Mouse (Mus musculus): ENCODE data around the gene Ppp1r14d. TPM values are rescaled to one million over a fixed set of nuclear protein-coding genes. Genes with fewer than 3 reads are reported as not detected.
A peak's percentile ranks its signal among the peaks of the same experiment; 100 is the strongest.

The Ppp1r14d gene
- total RNA-seq, 2 experiments from 2014 or later = not detected

GRCm38 (mm10) chr2:119236682-119237209 lies 7.0 kb upstream of the Ppp1r14d start:
- intact Hi-C loops (cut with DNase I) = no loop called here
- Histone ChIP-seq H3K27ac (no peak overlapping the region), H3K4me3 (peak overlapping the region; percentile 34)
- no peak for TF ChIP-seq CTCF (IDR thresholded peaks at IDR 0.05)
- DNase-seq (ENCODE audit: extremely low spot score in 1 of 2, low spot score in 2 of 2) = no peak

- no peak for DNase-seq (ENCODE audit: extremely low spot score in 1 of 2, low spot score in 2 of 2)
- TF ChIP-seq CTCF (IDR thresholded peaks at IDR 0.05) = no peak
- intact Hi-C loops (cut with DNase I) = loop anchor here (2.0 kb wide), 1 partner anchor 80 kb away; the partner anchor contains the start of gene Vps18
- Histone ChIP-seq H3K27ac (peak overlapping the region; percentile 85), H3K4me3 (peak overlapping the region; percentile 72)
These were observed 20.6 kb downstream of the Ppp1r14d start for GRCm38 (mm10) chr2:119209176-119209507.

- no peak for TF ChIP-seq CTCF (IDR thresholded peaks at IDR 0.05)
- peak within 1 kb of the TSS; percentile 72 for H3K4me3 ChIP-seq
- intact Hi-C loops (cut with DNase I) = loop anchor here (2.0 kb wide), 1 partner anchor 80 kb away; the partner anchor contains the start of gene Vps18
- peak; percentile 96 to 97 for DNase-seq (ENCODE audit: extremely low spot score in 1 of 2, low spot score in 2 of 2)
- peak within 1 kb of the TSS; percentile 89 for H3K27ac ChIP-seq
These were observed 21.1 kb downstream of the Ppp1r14d start, which contains the start of the genes Zfyve19 and Dnajc17 for GRCm38 (mm10) chr2:119208344-119209175. Zfyve19 (plus strand) TSS chr2:119208617. Dnajc17 (minus strand) TSS chr2:119208795.

GRCm38 (mm10) chr2:119207961-119208343 lies 21.8 kb downstream of the Ppp1r14d start:
- intact Hi-C loops (cut with DNase I) = loop anchor here (2.0 kb wide), 1 partner anchor 81 kb away; the partner anchor contains the start of gene Vps18
- Histone ChIP-seq H3K27ac (peak overlapping the region; percentile 89), H3K4me3 (peak overlapping the region; percentile 72)
- TF ChIP-seq CTCF (IDR thresholded peaks at IDR 0.05) = no peak
- no peak for DNase-seq (ENCODE audit: extremely low spot score in 1 of 2, low spot score in 2 of 2)

- no peak for DNase-seq (ENCODE audit: extremely low spot score in 1 of 2, low spot score in 2 of 2)
- Histone ChIP-seq H3K27ac (no peak overlapping the region), H3K4me3 (no peak overlapping the region)
- intact Hi-C loops (cut with DNase I) = no loop called here
- no peak for TF ChIP-seq CTCF (IDR thresholded peaks at IDR 0.05)
These were observed 25.7 kb downstream of the Ppp1r14d start for GRCm38 (mm10) chr2:119203871-119204460.

- DNase-seq (ENCODE audit: extremely low spot score in 1 of 2, low spot score in 2 of 2) = no peak
- TF ChIP-seq CTCF (IDR thresholded peaks at IDR 0.05) = no peak
- intact Hi-C loops (cut with DNase I) = no loop called here
- H3K4me3 ChIP-seq = no peak overlapping the region
- H3K27ac ChIP-seq = no peak overlapping the region
These were observed 26.7 kb downstream of the Ppp1r14d start for GRCm38 (mm10) chr2:119202914-119203453.

- TF ChIP-seq CTCF (IDR thresholded peaks at IDR 0.05) = no peak
- DNase-seq (ENCODE audit: extremely low spot score in 1 of 2, low spot score in 2 of 2) = no peak
- intact Hi-C loops (cut with DNase I) = no loop called here
- Histone ChIP-seq H3K4me3 (no peak overlapping the region), H3K27ac (no peak overlapping the region)
These were observed 30.8 kb downstream of the Ppp1r14d start for GRCm38 (mm10) chr2:119198934-119199333.

GRCm38 (mm10) chr2:119198049-119198448 lies 31.7 kb downstream of the Ppp1r14d start:
- H3K27ac ChIP-seq = no peak overlapping the region
- intact Hi-C loops (cut with DNase I) = no loop called here
- H3K4me3 ChIP-seq = no peak overlapping the region

GRCm38 (mm10) chr2:119197493-119197892 lies 32.2 kb downstream of the Ppp1r14d start:
- no peak for TF ChIP-seq CTCF (IDR thresholded peaks at IDR 0.05)
- Histone ChIP-seq H3K27ac (no peak overlapping the region), H3K4me3 (no peak overlapping the region)
- DNase-seq (ENCODE audit: extremely low spot score in 1 of 2, low spot score in 2 of 2) = no peak
- intact Hi-C loops (cut with DNase I) = no loop called here

More at GRCm38 (mm10) chr2:119198049-119198448, 31.7 kb downstream of the Ppp1r14d start:
- DNase-seq (ENCODE audit: extremely low spot score in 1 of 2, low spot score in 2 of 2) = no peak
- TF ChIP-seq CTCF (IDR thresholded peaks at IDR 0.05) = no peak

GRCm38 (mm10) chr2:119196316-119197108 lies 33.2 kb downstream of the Ppp1r14d start:
- H3K4me3 ChIP-seq = no peak overlapping the region
- H3K27ac ChIP-seq = no peak overlapping the region
- TF ChIP-seq CTCF (IDR thresholded peaks at IDR 0.05) = no peak
- no peak for DNase-seq (ENCODE audit: extremely low spot score in 1 of 2, low spot score in 2 of 2)
- intact Hi-C loops (cut with DNase I) = no loop called here

- TF ChIP-seq CTCF (IDR thresholded peaks at IDR 0.05) = no peak
- no peak overlapping the region for H3K27ac ChIP-seq
- no peak overlapping the region for H3K4me3 ChIP-seq
- no peak for DNase-seq (ENCODE audit: extremely low spot score in 1 of 2, low spot score in 2 of 2)
- intact Hi-C loops (cut with DNase I) = no loop called here
These were observed 35.6 kb downstream of the Ppp1r14d start for GRCm38 (mm10) chr2:119194140-119194539.

All from left cerebral cortex, adult 2 months (tissue).